Mouse (Mus musculus): Measurements from ENCODE around the gene Usp3.

GRCm38 (mm10) chr9:66516296-66516940, 76.5 kb downstream of the Usp3 start:
- TF ChIP-seq CTCF (IDR thresholded peaks at IDR 0.05; ENCODE audit: control insufficient read depth, insufficient read depth, low read length) (no peak), POLR2A (IDR thresholded peaks at IDR 0.05; ENCODE audit: borderline replicate concordance, control insufficient read depth, low read depth, low read length) (no peak)

All from bone marrow, adult 2 months (tissue).